20 mouse cellular contexts compared by ENCODE assay signal in genomic region chr4:137904956-137905551, GRCm38 (mm10). TPM values are rescaled to one million over a fixed set of nuclear protein-coding genes. Genes with fewer than 3 reads are reported as not detected.
DNase-seq lines count a peak whose midpoint lies in the region; ATAC-seq and TF ChIP-seq lines count a peak whose summit lies in the region.
"Had no signal": no experiment of that assay in that cellular context is flagged by ENCODE, and none has a peak within 500 bp of the region (broad histone marks: within the 10 kb centered on the region; RNA-seq: fewer than 3 reads in every experiment).

No protein-coding gene starts in this region.

- H3K9ac ChIP-seq in hindbrain, embryonic 15.5 days = no peak overlapping the region
- H3K9ac ChIP-seq in hindbrain, embryonic 12.5 days = no peak overlapping the region
- H3K9ac ChIP-seq in ES-E14 (ENCODE audit: insufficient read depth, low read depth, low read length, poor library complexity, severe bottlenecking) = peak overlapping the region; percentile 20; the same call in 1 of the 2 replicates
- no peak overlapping the region for H3K9ac ChIP-seq in intestine, embryonic 16.5 days (ENCODE audit: low read depth, low read length)
- H3K9ac ChIP-seq: heart, embryonic 13.5 days; liver, embryonic 15.5 days had no signal

- DNase-seq in cerebellum, adult 9-11 months = peak; percentile 62
- DNase-seq in cerebellum, postnatal 14 days = no peak
- no peak for DNase-seq in ES-E14 (ENCODE audit: low read depth, low spot score)
- no peak for DNase-seq in kidney, postnatal 25 days
- no peak for DNase-seq in gastrocnemius, postnatal 36 days
- DNase-seq: adrenal gland, adult 8-10 months; B cell, adult 2 months; embryo, embryonic 11 days; heart, postnatal 4 days; kidney, adult 8-10 months; layer of hippocampus, postnatal 36 days; left cerebral cortex, postnatal 4 days; lung, postnatal 14 days; thymus, adult 2 months had no signal

- in situ Hi-C loops in ES-E14 (cut with MboI; ENCODE audit: low sequenced_read_pairs in 2 of 2, unreplicated experiment in 2 of 2) = no loop called here

- no peak overlapping the region for H3K4me3 ChIP-seq in hindbrain, embryonic 15.5 days
- H3K4me3 ChIP-seq in hindbrain, embryonic 12.5 days = no peak overlapping the region
- no peak overlapping the region for H3K4me3 ChIP-seq in ES-E14 (ENCODE audit: insufficient read depth in 1 of 2, low read depth in 1 of 2, low read length in 2 of 2, poor library complexity in 1 of 2, severe bottlenecking in 1 of 2)
- no peak overlapping the region for H3K4me3 ChIP-seq in intestine, embryonic 16.5 days (ENCODE audit: low read length)
- H3K4me3 ChIP-seq: heart, embryonic 13.5 days; liver, embryonic 15.5 days had no signal

- no peaks in the 10 kb centered on the region for H3K36me3 ChIP-seq in hindbrain, embryonic 15.5 days
- H3K36me3 ChIP-seq in hindbrain, embryonic 12.5 days = no peaks in the 10 kb centered on the region
- H3K36me3 ChIP-seq in ES-E14 (ENCODE audit: control insufficient read depth, insufficient read depth, low read length, poor library complexity, severe bottlenecking) = no peaks in the 10 kb centered on the region
- H3K36me3 ChIP-seq in intestine, embryonic 16.5 days (ENCODE audit: control insufficient read depth, insufficient read depth, low read length) = no peaks in the 10 kb centered on the region
- H3K36me3 ChIP-seq: G1E; heart, embryonic 13.5 days; liver, embryonic 15.5 days had no signal

- H3K9me3 ChIP-seq in hindbrain, embryonic 15.5 days = no peaks in the 10 kb centered on the region
- H3K9me3 ChIP-seq in hindbrain, embryonic 12.5 days (replicated peaks) = no peaks in the 10 kb centered on the region
- H3K9me3 ChIP-seq in ES-E14 (ENCODE audit: control insufficient read depth, insufficient read depth, low read depth, low read length) = no peaks in the 10 kb centered on the region
- H3K9me3 ChIP-seq in intestine, embryonic 16.5 days (ENCODE audit: control insufficient read depth, low read length) = no peaks in the 10 kb centered on the region
- H3K9me3 ChIP-seq: G1E; heart, embryonic 13.5 days; liver, embryonic 15.5 days had no signal

- H3K4me1 ChIP-seq in hindbrain, embryonic 15.5 days (replicated peaks) = peaks cover 21% of the 10 kb centered on the region
- peaks cover 19% of the 10 kb centered on the region for H3K4me1 ChIP-seq in hindbrain, embryonic 12.5 days
- H3K4me1 ChIP-seq in ES-E14 (ENCODE audit: control insufficient read depth in 2 of 2, insufficient read depth in 2 of 2, low read length in 2 of 2, poor library complexity in 1 of 2) = peaks cover 12 to 47% of the 10 kb centered on the region in 2 experiments
- H3K4me1 ChIP-seq in intestine, embryonic 16.5 days (ENCODE audit: control insufficient read depth, insufficient read depth, low read length) = peaks cover 34% of the 10 kb centered on the region

- H3K4me2 ChIP-seq in hindbrain, embryonic 15.5 days = no peak overlapping the region
- no peak overlapping the region for H3K4me2 ChIP-seq in hindbrain, embryonic 12.5 days (replicated peaks)
- H3K4me2 ChIP-seq in intestine, embryonic 16.5 days (ENCODE audit: low read depth, low read length) = no peak overlapping the region
- H3K4me2 ChIP-seq: heart, embryonic 13.5 days; liver, embryonic 15.5 days had no signal

- WGBS in hindbrain, embryonic 15.5 days = 50% methylated on average over 13 of the region's 13 CpGs
- WGBS in hindbrain, embryonic 12.5 days = 67% methylated on average over 13 of the region's 13 CpGs
- whole genome bisulfite sequencing in intestine, embryonic 16.5 days = 50% methylated on average over 13 of the region's 13 CpGs

- peak overlapping the region; percentile 25 for H3K27ac ChIP-seq in hindbrain, embryonic 15.5 days (replicated peaks)
- H3K27ac ChIP-seq in hindbrain, embryonic 12.5 days = no peak overlapping the region; the same call in 1 of the 2 replicates
- H3K27ac ChIP-seq in ES-E14 (ENCODE audit: insufficient read depth, low read depth, low read length, poor library complexity, severe bottlenecking) = no peak overlapping the region; the same call in 1 of the 2 replicates
- H3K27ac ChIP-seq in intestine, embryonic 16.5 days (ENCODE audit: low read length) = peak overlapping the region; percentile 61
- H3K27ac ChIP-seq: heart, embryonic 13.5 days; liver, embryonic 15.5 days had no signal

- intact Hi-C loops in gastrocnemius, postnatal 36 days (cut with DNase I) = no loop called here

- ATAC-seq in hindbrain, embryonic 15.5 days (ENCODE audit: low FRiP score, low read depth) = no peak
- ATAC-seq in hindbrain, embryonic 12.5 days (ENCODE audit: low FRiP score) = no peak
- ATAC-seq in intestine, embryonic 16.5 days = peak; percentile 38

- H3K27me3 ChIP-seq in hindbrain, embryonic 15.5 days = no peaks in the 10 kb centered on the region
- no peaks in the 10 kb centered on the region for H3K27me3 ChIP-seq in hindbrain, embryonic 12.5 days
- no peaks in the 10 kb centered on the region for H3K27me3 ChIP-seq in intestine, embryonic 16.5 days (replicated peaks; ENCODE audit: control insufficient read depth, insufficient read depth, low read length)
- H3K27me3 ChIP-seq: liver, embryonic 15.5 days had no signal

TF ChIP-seq in ES-E14, 5 proteins besides CTCF, POLR2A, EP300 and RAD21:
- no peak for TF ChIP-seq ZNF384 (IDR thresholded peaks at IDR 0.05; ENCODE audit: low read depth, low read length)

RNA-seq across cellular contexts. Expression of gene Ece1, which starts 43.0 kb away (rescaled TPM):
- polyA plus RNA-seq in hindbrain, embryonic 15.5 days (2015; fragmentation: Nextera tagmentation; extraction: Ambion mirVana) = 18.7 and 24.8 TPM in 2 replicates
- polyA plus RNA-seq in hindbrain, embryonic 12.5 days (2016; fragmentation: Nextera tagmentation; extraction: Ambion mirVana) = 20.1 and 38.1 TPM in 2 replicates
- 99.2 and 131 TPM in 2 replicates for total RNA-seq in ES-E14 (2012; rRNA removed)
- 56.0 and 63.0 TPM in 2 replicates for polyA plus RNA-seq in intestine, embryonic 16.5 days (2015; fragmentation: Nextera tagmentation; extraction: Ambion mirVana)
- total RNA-seq in gastrocnemius, postnatal 36 days (2021) = 10 to 100 TPM; 57.9 to 67.9 TPM

Comparison
In these comparisons a context has a peak if more than half of its experiments do, and no peak if none do; other contexts are left out.
1. H3K27ac ChIP-seq: peak in hindbrain, embryonic 15.5 days (single experiment) and intestine, embryonic 16.5 days (single experiment); none in hindbrain, embryonic 12.5 days (single experiment) and ES-E14 (single experiment).